Mouse (Mus musculus) lung, embryonic 15.5 days (tissue): ENCODE measurements around the gene Uhrf1bp1l. TPM values are rescaled to one million over a fixed set of nuclear protein-coding genes. Genes with fewer than 3 reads are reported as not detected.

Source experiments
- ATAC-seq: fragments of 200-750 bp; cut with Nextera tagmentation; 2 replicates; pipeline ENCODE4 v1.8.0; 2017; ENCODE audit warnings: moderate number of reproducible peaks, borderline replicate concordance; ENCODE audit not compliant: low FRiP score, low TSS enrichment; ENCODE audit errors: extremely low read depth
- H3K27ac ChIP-seq: fragments of 300-500 bp; sonication (generic); 2 replicates; pipeline ENCODE4 v1.5.1; 2015; ENCODE audit warnings: moderate library complexity, mild to moderate bottlenecking, inconsistent platforms
- H3K27me3 ChIP-seq: fragments of 300-500 bp; sonication (generic); 2 replicates; pipeline ENCODE4 v1.6.1; 2015; ENCODE audit warnings: inconsistent platforms
- H3K36me3 ChIP-seq: fragments of 300-500 bp; sonication (generic); 2 replicates; pipeline ENCODE4 v1.6.1; 2015; ENCODE audit warnings: inconsistent platforms
- H3K4me1 ChIP-seq: fragments of 300-500 bp; sonication (generic); 2 replicates; pipeline ENCODE4 v1.6.1; 2015; ENCODE audit warnings: inconsistent platforms
- H3K4me2 ChIP-seq: fragments of 300-500 bp; sonication (generic); 2 replicates; pipeline ENCODE4 v1.6.1; 2015; ENCODE audit warnings: inconsistent platforms, mild to moderate bottlenecking, moderate library complexity
- H3K4me3 ChIP-seq: fragments of 300-500 bp; sonication (generic); 2 replicates; pipeline ENCODE4 v1.5.1; 2015; ENCODE audit warnings: mild to moderate bottlenecking, inconsistent platforms
- H3K9ac ChIP-seq: fragments of 300-500 bp; sonication (generic); 2 replicates; pipeline ENCODE4 v1.6.1; 2015; ENCODE audit warnings: inconsistent platforms
- H3K9me3 ChIP-seq: fragments of 300-500 bp; sonication (generic); 2 replicates; pipeline ENCODE4 v1.6.1; 2016; ENCODE audit warnings: inconsistent platforms
- WGBS: fragments of 180-500 bp; shearing (Covaris S2); methylation state at CpG from one replicate; pipeline ENCODE4 v1.1.7; 2015; 5-methylcytosine and 5-hydroxymethylcytosine counted together
- polyA plus RNA-seq: library from polyadenylated mRNA; unstranded; fragments of >200 nt; fragmentation: Nextera tagmentation; extraction: Ambion mirVana; gene quantifications from 2 replicates; pipeline ENCODE4 v1.2.1, GENCODE M21; 2015

Uhrf1bp1l gene
- polyA plus RNA-seq, 1 experiment from 2014 or later = 28.3 TPM

GRCm38 (mm10) chr10:89868211-89868610, 123.4 kb downstream of the Uhrf1bp1l start:
- H3K4me3 ChIP-seq = no peak overlapping the region
- no peaks in the 10 kb centered on the region for H3K9me3 ChIP-seq
- no peak overlapping the region for H3K27ac ChIP-seq
- 72% methylated on average over 4 of the region's 4 CpGs for WGBS
- H3K9ac ChIP-seq = no peak overlapping the region
- no peak overlapping the region for H3K4me2 ChIP-seq
- no peak for ATAC-seq
- peaks cover 8% of the 10 kb centered on the region for H3K27me3 ChIP-seq
- peaks cover 8% of the 10 kb centered on the region for H3K4me1 ChIP-seq
- no peaks in the 10 kb centered on the region for H3K36me3 ChIP-seq

GRCm38 (mm10) chr10:89868836-89869235, 124.0 kb downstream of the Uhrf1bp1l start:
- no peak for ATAC-seq
- H3K27me3 ChIP-seq = peaks cover 14% of the 10 kb centered on the region
- no peak overlapping the region for H3K27ac ChIP-seq
- no peaks in the 10 kb centered on the region for H3K36me3 ChIP-seq
- no peaks in the 10 kb centered on the region for H3K9me3 ChIP-seq
- 57% methylated on average over 3 of the region's 3 CpGs for WGBS
- H3K4me3 ChIP-seq = no peak overlapping the region
- H3K9ac ChIP-seq = no peak overlapping the region
- no peak overlapping the region for H3K4me2 ChIP-seq
- H3K4me1 ChIP-seq = peaks cover 14% of the 10 kb centered on the region

Other genes starting within 250 kb of the Uhrf1bp1l start
- gene Nr1h4, start 211.4 kb upstream of the Uhrf1bp1l start, polyA plus RNA-seq = 0.16 and 0.30 TPM in 2 replicates
- 0.09 TPM in 1 of 2 replicates, not detected in the other for gene Slc17a8, start 123.7 kb upstream of the Uhrf1bp1l start, polyA plus RNA-seq
- 7.8 and 8.2 TPM in 2 replicates for gene Scyl2, start 58.7 kb upstream of the Uhrf1bp1l start, polyA plus RNA-seq
- 31.7 and 34.1 TPM in 2 replicates for gene Actr6, start 12.7 kb upstream of the Uhrf1bp1l start, polyA plus RNA-seq
- 0.47 and 0.93 TPM in 2 replicates for gene Anks1b, start 128.5 kb downstream of the Uhrf1bp1l start, polyA plus RNA-seq